Mouse (Mus musculus): ENCODE measurements around the gene Hexim1. TPM values are rescaled to one million over a fixed set of nuclear protein-coding genes. Genes with fewer than 3 reads are reported as not detected.

Hexim1 gene
- total and polyA plus RNA-seq, 3 experiments: 20.2 to 51.8 (median 25.9) TPM

DNA sequence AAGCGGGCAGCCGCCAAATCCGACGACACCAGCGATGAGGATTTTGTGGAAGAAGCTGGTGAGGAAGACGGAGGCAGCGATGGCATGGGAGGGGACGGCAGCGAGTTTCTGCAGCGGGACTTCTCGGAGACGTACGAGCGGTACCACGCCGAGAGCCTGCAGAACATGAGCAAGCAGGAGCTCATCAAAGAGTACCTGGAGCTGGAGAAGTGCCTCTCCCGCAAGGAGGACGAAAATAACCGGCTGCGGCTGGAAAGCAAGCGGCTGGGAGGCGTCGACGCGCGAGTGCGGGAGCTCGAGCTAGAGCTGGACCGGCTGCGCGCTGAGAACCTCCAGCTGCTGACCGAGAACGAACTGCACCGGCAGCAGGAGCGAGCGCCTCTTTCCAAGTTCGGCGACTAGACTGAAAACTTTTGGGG is 1.6 kb downstream of the Hexim1 start (continued):
- TF ChIP-seq NRF1 (IDR thresholded peaks at IDR 0.05; ENCODE audit: low read depth, low read length) (peak; percentile 36; the same call in 1 of the 2 replicates), KAT2A (IDR thresholded peaks at IDR 0.05; ENCODE audit: insufficient replicate concordance, low read length) (no peak)

DNA sequence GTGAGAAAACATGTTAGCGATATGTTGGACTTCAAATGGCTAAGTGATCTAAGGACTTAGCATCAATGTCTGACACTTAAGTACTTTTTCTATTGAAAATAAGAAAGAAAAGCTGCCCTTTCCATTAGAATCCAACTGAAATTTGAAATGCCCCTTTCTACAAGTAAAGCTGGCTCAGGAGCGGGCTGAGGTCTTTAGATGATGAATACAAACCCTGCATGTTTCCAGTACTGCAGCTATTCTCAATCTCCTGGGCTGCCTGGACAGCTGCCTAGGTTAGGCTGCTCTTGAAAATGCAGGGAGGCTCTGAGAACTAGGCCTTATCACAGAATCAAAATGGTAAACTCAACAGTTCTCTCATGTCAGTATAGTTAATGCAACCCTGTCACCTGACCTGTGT is 2.8 kb downstream of the Hexim1 start:
- TF ChIP-seq ZMIZ1 (IDR thresholded peaks at IDR 0.05; ENCODE audit: low read depth, low read length) (no peak), MAFK (IDR thresholded peaks at IDR 0.05; ENCODE audit: insufficient replicate concordance, low read length) (no peak), SIN3A (IDR thresholded peaks at IDR 0.05; ENCODE audit: low read length) (no peak), POLR2A (IDR thresholded peaks at IDR 0.05; ENCODE audit: low read depth, low read length) (no peak), PAX5 (IDR thresholded peaks at IDR 0.05; ENCODE audit: low read length) (no peak), RAD21 (IDR thresholded peaks at IDR 0.05; ENCODE audit: low read depth, low read length) (no peak), ZC3H11A (IDR thresholded peaks at IDR 0.05; ENCODE audit: low read depth, low read length) (no peak), EP300 (IDR thresholded peaks at IDR 0.05; ENCODE audit: low read length) (no peak), E2F4 (IDR thresholded peaks at IDR 0.05; ENCODE audit: insufficient replicate concordance, low read depth, low read length) (no peak), MXI1 (IDR thresholded peaks at IDR 0.05; ENCODE audit: low read depth, low read length) (no peak)
- Histone ChIP-seq H3K9me3 (replicated peaks; ENCODE audit: low read length) (no peaks in the 10 kb centered on the region), H3K79me2 (replicated peaks; ENCODE audit: control insufficient read depth, extremely low read depth, insufficient read depth, poor library complexity, severe bottlenecking) (peaks cover 22% of the 10 kb centered on the region), H3K4me2 (ENCODE audit: insufficient read depth, low read depth, poor library complexity, severe bottlenecking) (peak overlapping the region; percentile 85), H3K27me3 (replicated peaks) (no peaks in the 10 kb centered on the region), H3K9ac (ENCODE audit: insufficient read depth, low read depth) (peak overlapping the region; percentile 59; the same call in 1 of the 2 replicates), H3K27ac (ENCODE audit: insufficient read depth, low read depth) (no peak overlapping the region), H3K36me3 (replicated peaks in 1 of 2; ENCODE audit: control insufficient read depth in 1 of 2, insufficient read depth in 1 of 2, low read length in 1 of 2) (peaks cover 0 to 5% of the 10 kb centered on the region in 2 experiments), H3K4me3 (replicated peaks in 1 of 3; ENCODE audit: low read depth in 2 of 3, low read length in 2 of 3, poor library complexity in 1 of 3) (no peak overlapping the region), H3K4me1 (ENCODE audit: control insufficient read depth in 1 of 2, insufficient read depth in 2 of 2) (peaks cover 2 to 17% of the 10 kb centered on the region in 2 experiments; a peak in 3 of 4 replicates)
- dilution Hi-C loops (cut with MboI; ENCODE audit: extremely low pct_ligation_motif_present, extremely low pct_unique_long_range_greater_than_20kb, low sequenced_read_pairs): no loop called here
- in situ Hi-C loops (cut with MboI; ENCODE audit: low pct_ligation_motif_present, low pct_unique_long_range_greater_than_20kb, low sequenced_read_pairs): no loop called here
- no peak for DNase-seq (ENCODE audit: extremely low read depth)

DNA sequence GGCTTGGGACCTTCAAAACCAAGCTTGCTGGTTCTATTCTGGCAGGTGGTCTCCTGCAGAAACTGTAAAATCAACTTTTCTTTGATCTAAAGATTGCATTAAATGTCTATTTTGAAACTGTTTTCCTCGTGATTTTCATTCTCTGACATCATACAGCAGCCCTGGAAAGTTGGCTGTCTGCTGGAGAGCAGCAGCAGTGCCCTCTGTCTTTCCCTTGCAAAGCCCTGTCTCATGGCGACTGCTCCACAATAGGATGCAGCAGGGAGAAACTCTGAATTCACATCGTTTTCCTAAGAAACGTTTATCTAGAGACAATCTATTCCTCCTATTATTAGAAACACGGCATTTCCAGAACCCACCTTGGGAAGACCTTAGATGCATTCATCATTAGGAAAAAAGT is 3.6 kb downstream of the Hexim1 start:
- no peak for TF ChIP-seq MAZ (IDR thresholded peaks at IDR 0.05; ENCODE audit: low read depth, low read length)
- TF ChIP-seq ZC3H11A (IDR thresholded peaks at IDR 0.05; ENCODE audit: low read depth, low read length): no peak
- no peak for TF ChIP-seq RCOR1 (conservative IDR thresholded peaks at IDR 0.05; ENCODE audit: low read depth, low read length)
- no peak for TF ChIP-seq MEF2A (IDR thresholded peaks at IDR 0.05; ENCODE audit: borderline replicate concordance, low read depth, low read length)
- TF ChIP-seq CHD2 (IDR thresholded peaks at IDR 0.05; ENCODE audit: low read length): no peak
- TF ChIP-seq MXI1 (IDR thresholded peaks at IDR 0.05; ENCODE audit: low read depth, low read length): no peak
- no peak for TF ChIP-seq TBP (conservative IDR thresholded peaks at IDR 0.05; ENCODE audit: low read depth, low read length)
- Histone ChIP-seq H3K36me3 (replicated peaks in 1 of 2; ENCODE audit: control insufficient read depth in 1 of 2, insufficient read depth in 1 of 2, low read length in 1 of 2) (peaks cover 0 to 3% of the 10 kb centered on the region in 2 experiments), H3K27me3 (replicated peaks) (no peaks in the 10 kb centered on the region), H3K4me1 (ENCODE audit: control insufficient read depth in 1 of 2, insufficient read depth in 2 of 2) (peaks cover 0 to 14% of the 10 kb centered on the region in 2 experiments; a peak in 2 of 4 replicates), H3K9ac (ENCODE audit: insufficient read depth, low read depth) (no peak overlapping the region), H3K79me2 (replicated peaks; ENCODE audit: control insufficient read depth, extremely low read depth, insufficient read depth, poor library complexity, severe bottlenecking) (peaks cover 22% of the 10 kb centered on the region), H3K9me3 (replicated peaks; ENCODE audit: low read length) (no peaks in the 10 kb centered on the region), H3K4me2 (ENCODE audit: insufficient read depth, low read depth, poor library complexity, severe bottlenecking) (no peak overlapping the region), H3K27ac (ENCODE audit: insufficient read depth, low read depth) (no peak overlapping the region), H3K4me3 (replicated peaks in 1 of 3; ENCODE audit: low read depth in 2 of 3, low read length in 2 of 3, poor library complexity in 1 of 3) (no peak overlapping the region)
- dilution Hi-C loops (cut with MboI; ENCODE audit: extremely low pct_ligation_motif_present, extremely low pct_unique_long_range_greater_than_20kb, low sequenced_read_pairs): no loop called here
- in situ Hi-C loops (cut with MboI; ENCODE audit: low pct_ligation_motif_present, low pct_unique_long_range_greater_than_20kb, low sequenced_read_pairs): no loop called here
- no peak for DNase-seq (ENCODE audit: extremely low read depth)

All from CH12.LX (cell line).